Mouse (Mus musculus): ENCODE measurements at regions not wholly inside any gene's neighbourhood (a gene's known extent, or its start where the extent isn't known, plus 50 kb on each side); places are given as distances from the start of the nearest gene placed in this dataset.
A peak's percentile ranks its signal among the peaks of the same experiment; 100 is the strongest.

DNA sequence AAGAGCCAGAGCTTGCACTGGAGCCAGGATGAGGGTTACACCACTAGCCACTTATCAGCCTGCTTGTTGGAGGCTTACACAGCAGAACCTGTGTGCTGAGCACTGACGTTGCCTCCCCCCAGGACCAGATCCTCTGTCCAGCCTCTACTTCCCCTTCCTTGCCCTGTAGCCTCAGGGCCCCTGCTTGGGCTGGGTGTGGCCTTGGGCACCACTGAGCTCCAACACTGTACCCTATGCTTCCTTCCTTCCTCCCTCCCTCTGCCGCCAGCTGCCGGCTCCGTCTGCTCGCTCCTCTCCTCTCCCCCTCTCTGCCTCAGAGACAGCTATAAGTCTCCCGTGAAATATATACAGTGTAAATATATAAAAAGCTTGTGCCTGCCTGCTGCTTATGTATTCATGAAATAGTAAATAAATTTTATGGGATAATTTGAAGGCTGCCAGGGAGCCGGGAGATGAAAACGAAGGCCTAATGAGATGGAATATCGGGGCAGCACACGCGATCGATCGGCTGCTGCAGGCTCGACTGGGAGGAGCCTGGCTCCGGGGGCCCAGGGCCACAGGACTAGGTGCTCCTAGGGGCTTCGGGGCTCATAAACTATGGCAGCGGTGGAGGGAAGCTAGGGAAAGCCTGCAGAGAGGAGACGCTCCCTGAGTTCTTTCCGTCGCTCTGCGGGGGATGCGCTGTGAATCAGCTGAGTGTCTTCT lies 135.6 kb downstream of the Rbm19 start:
- DNase-seq (ENCODE audit: low spot score), result no peak

DNA sequence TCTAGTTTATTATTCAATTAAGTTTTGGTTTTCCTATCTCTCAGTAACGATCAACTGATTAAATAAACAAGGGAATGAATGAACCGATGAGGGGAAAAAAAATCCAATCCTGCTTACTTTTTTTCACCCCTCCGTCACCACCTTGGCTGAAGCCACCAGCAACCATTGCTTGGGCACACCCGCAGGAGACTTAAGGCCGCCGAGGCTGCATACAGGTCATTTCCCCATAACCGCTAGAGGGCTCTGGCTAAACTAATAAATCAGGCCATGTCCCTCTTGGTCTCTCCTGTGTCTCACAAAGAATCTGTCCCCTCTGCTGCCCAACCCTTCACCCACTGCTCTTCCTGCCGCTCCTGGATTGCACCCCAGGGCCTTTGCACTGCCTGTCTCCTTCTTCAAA lies 136.3 kb downstream of the Rbm19 start:
- peak; percentile 4 for DNase-seq (ENCODE audit: low spot score)

DNA sequence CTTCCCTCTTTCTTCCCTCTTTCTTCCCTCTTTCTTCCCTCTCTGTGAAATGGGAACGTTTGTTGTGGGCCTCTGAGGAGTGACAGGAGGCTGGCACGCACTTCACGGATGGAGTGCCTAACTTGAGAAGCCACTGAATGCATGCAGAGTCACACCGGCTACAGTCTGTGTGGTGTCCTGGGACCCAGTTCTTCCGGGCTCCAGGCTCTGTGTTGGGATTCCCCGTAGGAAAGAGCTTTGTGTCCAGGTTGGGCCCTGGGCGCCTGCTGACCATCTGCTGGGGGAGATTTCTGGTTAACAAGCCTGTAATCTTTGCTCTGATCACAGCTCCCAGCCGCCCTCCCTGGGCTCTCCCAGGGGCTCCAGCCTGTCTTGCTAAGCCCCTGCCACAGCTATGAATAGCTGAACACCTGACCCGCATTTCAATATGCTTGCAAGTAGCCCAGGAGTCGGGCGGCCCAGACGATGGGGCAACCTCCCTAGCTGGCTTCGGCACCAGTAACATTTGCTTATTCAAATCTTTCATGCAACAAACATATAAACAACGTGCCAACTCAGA lies 146.5 kb downstream of the Rbm19 start:
- no peak for DNase-seq (ENCODE audit: low spot score)

DNA sequence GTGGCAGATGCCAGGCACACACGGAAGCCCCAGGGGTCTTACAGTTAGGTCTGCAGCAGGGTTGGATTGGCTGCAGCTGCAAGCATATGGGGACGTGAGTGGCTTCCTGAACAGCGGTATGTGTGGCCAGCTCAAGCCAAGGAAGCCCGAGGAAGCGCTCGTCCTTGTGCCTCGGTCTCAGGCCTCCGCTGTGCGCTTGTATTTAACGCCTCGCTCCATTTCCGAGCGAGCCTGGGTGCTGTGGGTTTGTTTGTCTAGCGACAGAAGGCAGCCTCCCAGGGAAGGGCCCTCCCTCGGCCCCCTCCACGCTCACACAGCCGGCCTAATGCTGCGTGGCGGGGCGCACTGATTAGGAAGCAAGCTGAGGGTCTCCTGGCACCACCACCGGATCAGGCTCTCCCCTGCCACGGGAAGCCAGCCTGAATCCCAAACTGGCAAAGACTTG lies 153.2 kb downstream of the Rbm19 start:
- no peak for DNase-seq (ENCODE audit: low spot score)

DNA sequence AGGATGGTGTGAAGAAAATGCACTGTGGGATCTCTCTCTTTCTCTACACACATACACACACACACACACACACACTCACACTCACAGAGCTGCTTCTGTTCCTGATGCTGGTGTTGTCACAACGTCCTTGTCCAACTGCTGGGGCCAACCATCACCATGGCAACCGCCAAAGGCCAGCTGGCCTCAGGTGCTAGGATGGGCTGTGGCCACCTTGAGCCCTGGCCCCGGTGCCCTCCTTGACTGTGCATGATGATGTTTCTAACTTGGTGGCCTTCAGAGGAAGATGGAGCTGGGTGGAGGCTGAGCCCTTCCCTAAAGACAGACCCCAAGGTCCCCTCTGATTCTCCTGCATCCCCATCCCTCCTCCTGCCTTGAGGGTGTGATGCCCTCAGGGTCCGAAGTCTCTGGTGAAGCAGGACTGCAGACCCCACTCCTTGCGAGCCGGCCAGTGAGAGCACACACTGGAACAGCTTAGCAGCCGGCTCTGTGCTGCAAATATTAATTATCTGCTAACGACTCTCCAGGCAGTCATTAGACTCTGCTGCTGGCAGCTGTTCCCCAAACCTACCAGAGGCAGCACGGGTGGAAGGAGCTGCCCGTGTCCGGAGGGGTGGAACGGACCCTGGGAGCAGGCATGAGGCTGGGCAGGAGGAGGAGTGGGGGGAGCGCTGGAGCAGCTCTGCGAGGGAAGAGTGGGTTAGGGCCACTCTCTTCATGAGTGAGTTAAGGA lies 154.8 kb downstream of the Rbm19 start:
- DNase-seq (ENCODE audit: low spot score), result no peak

DNA sequence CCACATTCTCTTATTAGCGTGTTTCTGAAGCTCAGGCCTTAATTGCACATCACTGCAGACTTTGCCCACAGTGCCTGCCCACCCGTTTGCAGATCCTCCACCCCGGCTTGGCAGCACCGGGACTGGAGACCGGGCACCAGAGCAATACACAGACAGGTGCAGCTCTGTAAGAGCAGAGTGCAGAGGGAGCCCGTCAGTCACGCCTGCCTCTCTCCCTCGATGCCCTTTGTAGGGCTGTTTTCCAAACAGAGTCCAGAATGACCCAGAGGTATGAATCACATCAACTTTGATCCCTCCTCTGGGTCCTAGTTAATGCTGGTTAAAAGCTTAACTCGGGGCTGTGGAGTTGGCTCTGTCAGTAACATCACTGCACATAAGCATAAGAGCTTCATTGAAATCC lies 155.3 kb upstream of the Lhx5 start:
- no peak for DNase-seq (ENCODE audit: low spot score)

DNA sequence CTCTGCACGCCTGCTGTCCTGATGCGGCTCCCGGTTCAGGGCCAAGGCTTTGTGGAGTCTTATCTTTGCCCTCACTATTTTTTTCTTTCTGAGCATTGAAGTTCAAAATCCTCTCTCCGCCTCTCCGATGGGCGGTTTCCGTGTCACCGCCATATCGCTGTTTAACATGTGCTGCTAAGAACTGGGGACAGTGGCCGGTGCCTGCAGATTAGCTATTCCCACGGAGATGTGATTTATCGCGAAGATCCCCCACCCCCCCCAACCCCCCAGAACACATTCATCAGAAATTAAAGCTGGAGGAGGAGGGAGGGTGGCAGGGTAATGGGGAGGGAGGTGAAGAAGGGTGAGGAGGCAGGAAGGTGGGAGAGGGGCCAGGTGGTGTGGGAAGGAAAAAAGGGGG lies 151.2 kb upstream of the Lhx5 start:
- no peak for DNase-seq (ENCODE audit: low spot score)

DNA sequence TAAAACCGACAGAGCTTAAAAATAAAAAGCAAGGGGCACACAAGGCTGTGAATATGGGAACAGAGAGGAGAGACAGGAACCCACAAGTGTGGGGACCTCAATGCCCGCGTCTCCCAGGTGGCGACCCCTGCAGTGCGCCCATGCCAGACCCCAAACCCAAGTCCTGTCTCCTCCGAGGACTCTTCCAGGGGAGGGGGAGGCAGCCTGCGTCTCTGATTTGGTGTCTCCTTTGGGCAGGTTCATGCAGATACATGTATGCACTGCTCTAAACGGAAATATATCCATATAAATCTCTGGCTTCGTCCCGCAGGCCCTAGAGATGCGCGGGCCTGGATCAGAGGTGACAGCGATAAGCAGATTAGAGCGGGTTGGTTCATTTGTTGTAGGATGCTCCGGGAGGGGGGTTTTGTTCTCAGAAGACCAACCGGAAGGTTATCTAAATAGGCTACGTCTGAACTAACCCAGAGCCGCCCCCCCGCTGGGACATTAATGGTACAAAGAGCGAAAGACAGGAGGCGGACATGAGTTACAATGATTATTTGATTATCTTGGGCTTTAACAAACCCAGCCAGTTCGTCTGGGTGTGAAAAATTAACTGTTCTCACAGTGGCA lies 150.4 kb upstream of the Lhx5 start:
- DNase-seq (ENCODE audit: low spot score), result no peak

DNA sequence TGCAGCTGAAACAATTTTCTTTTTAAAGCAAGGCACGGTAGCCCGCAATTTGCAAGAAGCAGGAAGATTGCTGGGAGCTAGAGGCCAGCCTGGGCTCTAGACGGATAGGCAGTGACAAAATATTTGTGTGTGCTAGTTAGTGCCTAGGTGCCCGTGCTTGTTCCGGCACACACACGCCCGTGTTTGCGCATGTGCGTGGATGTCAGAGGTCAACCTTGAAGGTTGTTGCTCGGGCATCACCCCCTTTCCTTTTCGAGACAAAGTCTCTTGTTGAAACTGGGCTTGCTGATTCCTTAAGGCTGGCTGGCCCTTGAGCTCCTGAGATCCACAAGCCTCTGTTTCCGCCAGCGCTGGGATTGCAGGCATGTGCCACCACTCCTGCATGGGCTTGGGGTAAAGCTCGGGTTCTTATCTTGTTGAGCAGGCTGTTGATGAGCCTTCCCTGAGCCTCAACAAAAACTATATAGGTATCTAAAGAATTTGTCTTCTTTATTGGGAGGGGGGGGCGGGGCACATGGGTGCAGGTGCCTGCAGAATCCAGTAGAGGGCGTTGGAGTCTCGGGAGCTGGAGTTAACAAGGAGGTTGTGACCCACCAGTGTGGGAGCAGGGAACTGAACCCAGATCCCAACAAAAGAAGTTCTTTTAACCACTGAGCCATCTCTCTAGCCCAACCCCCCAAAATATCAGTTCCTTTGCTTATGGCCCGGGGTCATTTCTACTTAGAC lies 149.5 kb upstream of the Lhx5 start:
- DNase-seq (ENCODE audit: low spot score), result no peak

DNA sequence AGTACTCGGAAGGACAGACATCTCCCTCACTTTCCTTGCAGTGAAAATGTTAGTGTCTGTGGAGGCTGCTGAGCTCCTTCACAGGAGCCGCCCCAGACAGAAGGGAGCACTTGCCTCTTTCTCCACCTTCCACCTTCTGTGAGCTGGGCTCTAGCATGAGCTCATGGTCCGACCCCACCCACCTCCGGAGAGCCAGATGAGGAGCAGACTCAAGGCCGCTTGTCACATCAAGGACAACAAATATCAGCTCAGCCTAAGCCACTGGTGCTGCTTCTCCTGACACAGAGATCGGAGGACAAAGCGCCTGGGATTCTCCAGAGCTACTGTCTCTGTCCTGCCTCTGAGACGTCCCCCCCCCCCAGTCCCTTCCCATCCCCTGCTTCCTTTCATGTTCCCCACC lies 146.9 kb upstream of the Lhx5 start:
- DNase-seq (ENCODE audit: low spot score), result no peak

DNA sequence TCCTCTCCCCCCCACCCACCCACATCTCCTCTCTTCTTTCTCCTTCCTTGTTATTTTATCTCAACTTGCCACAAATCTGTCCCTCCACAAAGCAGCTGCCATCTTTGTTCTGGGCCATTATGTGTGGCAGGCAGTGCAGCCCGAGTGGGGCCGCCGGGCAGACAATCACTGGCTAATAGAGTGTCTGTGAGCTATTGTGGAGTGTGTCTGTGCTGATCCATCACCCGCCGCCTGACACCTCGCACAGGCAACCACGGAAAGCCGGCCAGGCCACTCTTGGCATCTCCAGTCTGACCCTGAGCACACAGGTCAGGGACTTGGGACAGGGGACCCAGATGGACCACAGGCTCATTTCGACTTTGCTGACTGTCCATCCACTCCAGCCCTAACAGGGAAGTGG lies 146.5 kb upstream of the Lhx5 start:
- no peak for DNase-seq (ENCODE audit: low spot score)

DNA sequence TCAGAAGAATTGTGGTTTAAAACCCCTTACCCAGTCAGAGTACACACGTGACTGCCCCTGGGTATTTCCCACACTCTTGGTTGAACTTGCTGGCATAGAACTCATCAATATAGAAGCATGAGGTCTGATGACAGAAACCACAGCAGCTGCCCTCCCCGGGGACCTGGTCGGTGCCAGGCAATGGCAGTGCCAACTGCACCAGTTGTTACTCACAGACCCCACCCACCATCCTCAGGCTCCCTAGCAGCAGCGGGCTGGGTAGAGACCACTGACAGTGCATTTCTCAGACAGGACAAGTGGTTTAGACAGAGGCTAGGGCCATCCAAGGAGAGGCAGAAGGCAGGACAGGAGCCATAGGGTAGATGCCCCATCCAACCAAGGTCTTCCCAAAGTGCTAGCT lies 144.7 kb upstream of the Lhx5 start:
- no peak for DNase-seq (ENCODE audit: low spot score)

DNA sequence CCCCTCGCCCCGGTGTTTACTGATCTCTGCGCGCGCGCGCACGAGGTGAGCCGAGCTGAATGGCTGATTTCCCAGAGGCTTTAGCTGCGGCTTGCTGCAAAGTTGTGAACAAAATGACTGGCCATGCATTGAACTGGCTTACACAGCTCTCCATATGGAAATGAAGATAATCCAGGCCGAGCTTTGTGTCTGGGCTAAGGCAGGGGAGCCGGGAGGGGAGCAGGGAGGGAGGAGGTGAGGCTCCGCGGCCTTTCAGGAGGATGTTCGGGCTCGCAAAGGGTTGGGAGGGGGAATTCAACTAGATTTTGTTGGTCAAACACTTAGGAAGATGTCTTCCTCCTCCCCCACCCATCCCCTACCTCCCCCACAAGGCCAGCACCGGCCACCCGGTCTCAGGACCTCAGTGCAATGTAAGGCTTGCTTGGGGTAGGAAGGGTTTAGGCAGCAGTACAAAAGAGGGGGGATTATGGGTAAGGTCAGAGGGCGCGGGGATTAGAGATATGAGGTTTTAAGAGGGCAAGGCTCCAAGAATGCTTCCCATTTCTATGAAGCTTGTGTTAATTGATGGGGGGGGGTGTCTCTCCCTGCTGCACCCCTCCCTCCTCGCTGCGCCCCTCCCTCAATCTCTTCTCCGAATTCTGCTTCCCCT lies 143.3 kb upstream of the Lhx5 start:
- DNase-seq (ENCODE audit: low spot score), result no peak

DNA sequence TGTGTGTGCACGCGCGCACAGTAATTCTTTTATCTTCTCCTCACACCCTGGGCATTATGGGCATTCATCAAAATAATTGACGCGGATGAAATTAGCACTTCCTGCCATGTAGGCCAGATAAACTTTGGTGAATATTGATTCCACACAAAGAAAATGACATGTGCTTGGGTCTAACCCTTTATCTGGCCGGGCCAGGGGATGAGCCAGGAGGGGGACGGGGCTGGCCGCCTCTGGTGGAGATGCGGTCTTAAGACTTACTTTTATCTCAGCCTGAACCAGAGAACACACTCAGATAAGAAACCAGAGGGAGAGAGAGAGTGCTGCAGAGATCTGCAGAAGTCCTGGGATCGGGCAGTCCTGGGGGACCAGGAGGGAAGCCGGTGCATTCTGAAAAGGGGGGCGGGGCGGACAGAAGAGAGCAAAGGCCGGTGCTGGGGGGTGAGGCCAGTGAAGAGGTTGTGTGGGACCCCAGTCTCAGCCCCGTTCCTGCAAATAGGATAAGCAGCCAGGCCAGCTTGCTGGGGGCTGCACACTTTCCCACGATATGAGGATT lies 136.9 kb upstream of the Lhx5 start:
- DNase-seq (ENCODE audit: low spot score), result no peak

DNA sequence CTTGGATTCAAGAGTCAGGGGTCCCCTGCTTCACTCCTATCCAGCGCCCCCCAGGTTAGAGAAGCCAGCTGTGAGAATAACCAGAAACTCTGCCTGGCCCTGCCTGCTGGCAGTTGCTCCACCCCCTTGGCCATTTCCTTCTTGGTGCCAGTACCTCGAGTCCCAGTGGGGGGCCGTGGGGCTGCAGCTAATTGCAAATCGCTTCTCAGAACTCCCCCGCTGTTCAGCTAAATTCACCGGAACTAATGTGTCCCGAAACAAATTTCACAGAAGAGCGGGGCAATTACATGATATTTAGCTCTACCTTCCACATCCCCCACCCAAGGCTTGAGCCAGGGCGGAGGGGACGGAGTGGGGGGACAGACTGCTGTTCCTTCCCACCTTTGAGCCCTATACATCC lies 134.3 kb upstream of the Lhx5 start:
- no peak for DNase-seq (ENCODE audit: low spot score)

DNA sequence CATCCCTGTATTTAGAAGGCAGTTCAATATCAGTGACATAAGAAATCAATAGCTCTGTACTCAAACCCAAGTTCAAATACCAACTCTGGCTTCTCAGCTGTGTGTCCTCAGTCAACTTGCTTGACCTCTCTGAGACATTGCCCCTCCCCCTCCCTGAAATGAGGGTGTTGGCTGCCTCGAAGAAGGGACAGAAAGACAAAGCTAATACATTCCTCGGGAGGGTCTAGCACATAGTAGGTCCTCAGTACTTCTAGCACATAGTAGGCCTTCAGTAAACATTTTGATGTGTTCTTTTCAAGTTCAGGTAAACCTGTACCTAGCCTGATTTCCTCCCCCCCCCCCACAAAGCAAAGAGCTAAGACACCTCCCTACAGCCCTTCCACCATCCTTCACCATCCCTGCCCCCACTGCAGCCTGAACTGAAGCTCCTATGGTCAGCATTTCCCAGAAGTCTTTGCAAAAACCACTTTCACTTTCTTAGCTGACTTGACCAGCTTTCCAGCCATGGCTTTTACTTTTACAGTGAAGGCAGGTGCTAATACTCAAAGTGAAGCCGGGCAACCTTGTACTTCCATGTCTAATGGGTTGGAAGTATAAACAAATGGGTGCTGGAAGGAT lies 133.7 kb upstream of the Lhx5 start:
- DNase-seq (ENCODE audit: low spot score), result no peak

DNA sequence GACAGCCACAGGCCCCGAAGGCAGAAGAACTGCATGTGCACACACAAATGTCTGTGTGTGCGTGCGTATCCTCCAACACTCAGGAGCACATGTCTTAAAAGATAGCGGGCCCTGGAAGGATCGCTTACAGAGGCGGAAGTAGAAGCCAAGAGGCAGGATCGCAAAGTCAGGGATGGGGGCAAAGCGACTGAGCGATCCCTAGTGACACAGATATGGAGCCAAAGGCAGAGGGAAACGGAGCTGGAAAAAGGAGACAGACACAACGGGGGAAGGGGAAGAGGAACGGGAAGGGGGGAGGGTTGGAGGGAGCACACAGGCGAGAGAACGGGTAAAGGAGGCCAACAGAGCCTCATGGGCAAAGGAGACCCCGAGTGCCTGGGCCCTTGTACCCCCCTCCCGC lies 129.8 kb upstream of the Lhx5 start:
- no peak for DNase-seq (ENCODE audit: low spot score)

DNA sequence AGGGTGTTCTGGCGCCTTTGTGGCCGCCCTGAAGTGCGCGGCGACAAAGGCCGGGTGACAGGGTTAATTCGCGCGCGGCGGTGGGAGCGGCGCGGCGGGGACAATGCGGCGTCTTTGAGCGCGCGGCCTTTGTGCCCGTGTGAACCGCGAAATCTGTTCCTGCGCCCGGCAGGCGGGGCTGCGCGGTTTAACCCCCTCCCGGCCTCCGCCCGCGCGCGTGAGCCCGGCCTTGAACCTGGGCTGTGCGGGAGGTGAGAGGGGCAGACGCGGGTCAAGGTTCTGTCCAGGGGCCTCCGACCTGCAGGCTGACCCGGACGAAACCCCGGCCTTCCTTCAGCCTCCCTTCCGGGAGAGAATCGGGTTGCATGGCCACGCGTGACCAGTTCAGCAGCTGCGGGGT lies 129.2 kb upstream of the Lhx5 start:
- no peak for DNase-seq (ENCODE audit: low spot score)

DNA sequence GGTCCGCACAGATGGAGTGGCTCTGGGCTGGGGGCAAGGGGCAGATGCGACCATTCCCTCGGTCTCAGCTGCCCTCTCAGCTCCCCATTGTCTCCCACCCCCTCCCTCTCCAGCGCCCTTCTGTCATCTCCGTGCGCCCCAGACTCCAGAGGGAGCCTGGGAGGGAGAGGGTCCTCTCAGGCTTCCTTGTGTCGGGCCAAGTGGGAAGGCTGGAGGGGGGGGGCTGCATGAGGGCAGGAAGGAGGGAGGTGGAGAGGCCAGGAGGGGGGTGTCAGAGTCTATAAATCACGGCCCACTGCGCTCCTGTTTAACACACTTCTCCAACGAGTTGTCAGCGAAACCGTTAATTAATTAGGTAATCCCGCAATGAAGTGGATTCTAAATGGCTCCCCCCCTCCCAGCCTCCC lies 127.2 kb upstream of the Lhx5 start:
- DNase-seq (ENCODE audit: low spot score), result no peak

DNA sequence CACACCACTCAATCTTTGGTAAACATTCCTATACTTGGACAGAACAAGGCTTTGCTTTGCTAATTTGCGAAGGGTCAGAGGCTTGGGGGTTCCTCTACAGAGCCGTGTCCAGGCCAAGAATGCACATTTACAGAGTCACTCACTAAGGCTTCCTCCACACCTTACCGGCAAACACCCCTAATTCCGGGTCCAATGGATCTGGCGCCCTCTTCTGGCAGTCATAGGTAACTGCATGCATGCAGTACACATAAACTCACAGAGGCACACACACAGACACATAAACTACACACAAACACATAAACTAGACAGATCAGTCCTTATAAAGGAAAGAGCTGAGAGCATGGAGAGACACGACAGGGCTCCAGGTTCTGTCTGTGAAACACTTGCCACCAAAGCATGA lies 119.2 kb upstream of the Lhx5 start:
- DNase-seq (ENCODE audit: low spot score), result no peak

DNA sequence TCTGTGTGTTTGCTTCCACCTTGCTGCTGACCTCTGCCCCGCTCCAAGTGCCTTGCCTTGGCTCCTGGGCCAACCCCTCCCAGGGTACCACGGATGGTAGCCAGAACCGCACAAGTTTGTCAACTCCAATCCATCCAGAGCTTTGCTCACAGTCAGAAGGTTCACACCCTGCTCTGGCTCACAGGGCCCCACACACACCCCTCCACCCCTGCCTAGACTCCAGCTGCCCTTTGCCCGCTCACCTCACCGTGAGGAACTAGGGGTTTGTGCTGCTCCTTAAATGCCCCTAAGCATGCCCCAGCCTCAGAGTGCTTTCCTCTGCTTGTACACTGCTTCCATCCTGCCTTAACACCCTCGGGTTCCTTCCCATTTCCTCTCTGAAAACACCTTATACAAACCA lies 117.5 kb upstream of the Lhx5 start:
- DNase-seq (ENCODE audit: low spot score), result no peak
